Mouse (Mus musculus): ENCODE data around the gene Cnnm4.

Cnnm4 gene

DNA sequence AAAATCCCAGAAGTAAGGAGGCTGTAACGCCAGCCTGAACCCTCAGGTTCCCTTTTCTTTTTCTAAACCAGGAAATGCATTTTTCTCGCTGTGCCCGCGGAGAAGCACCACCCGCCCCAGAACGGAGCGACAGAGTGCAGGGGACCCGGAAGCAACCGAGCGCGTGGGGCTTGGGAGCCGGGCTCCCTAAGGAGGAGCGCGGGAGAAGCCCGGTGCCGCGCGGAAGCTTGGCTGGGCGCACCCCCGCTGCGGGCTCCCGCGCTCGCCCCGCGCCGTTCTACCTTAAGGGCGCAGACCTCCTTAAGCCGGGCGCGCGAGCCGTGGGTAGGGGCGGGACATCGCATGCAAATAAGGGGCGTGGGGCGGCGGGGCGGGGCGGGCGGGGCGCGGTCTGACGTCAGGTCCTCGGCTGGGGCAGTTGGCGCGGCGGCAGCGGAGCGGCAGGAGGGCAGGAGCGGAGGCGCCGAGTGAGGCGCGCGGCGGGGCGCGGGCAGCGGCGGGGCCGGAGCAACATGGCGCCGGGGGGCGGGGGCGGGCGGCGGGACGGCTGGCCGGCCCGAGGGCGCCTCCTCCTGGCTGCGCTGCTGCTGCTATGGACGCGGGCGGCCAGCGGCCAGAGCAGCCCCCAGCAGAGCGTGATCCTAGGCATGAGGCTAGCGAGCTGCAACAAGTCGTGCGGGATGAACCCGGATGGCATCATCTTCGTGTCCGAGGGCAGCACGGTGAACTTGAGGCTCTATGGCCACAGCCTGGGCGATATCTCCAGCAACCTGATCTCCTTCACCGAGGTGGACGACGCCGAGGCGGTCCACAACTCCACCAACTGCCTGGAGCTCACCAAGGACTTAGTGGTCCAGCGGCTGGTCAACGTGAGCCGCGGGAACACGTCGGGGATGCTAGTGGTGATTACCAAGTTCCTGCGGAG, at the start of gene Cnnm4:
Gene Cnnm4, plus strand, starts transcription at position 440 of the 925 bp plus-strand sequence.
- peak; percentile 56 to 81 for DNase-seq (ENCODE audit: low read depth in 1 of 2, low spot score in 2 of 2)

DNA sequence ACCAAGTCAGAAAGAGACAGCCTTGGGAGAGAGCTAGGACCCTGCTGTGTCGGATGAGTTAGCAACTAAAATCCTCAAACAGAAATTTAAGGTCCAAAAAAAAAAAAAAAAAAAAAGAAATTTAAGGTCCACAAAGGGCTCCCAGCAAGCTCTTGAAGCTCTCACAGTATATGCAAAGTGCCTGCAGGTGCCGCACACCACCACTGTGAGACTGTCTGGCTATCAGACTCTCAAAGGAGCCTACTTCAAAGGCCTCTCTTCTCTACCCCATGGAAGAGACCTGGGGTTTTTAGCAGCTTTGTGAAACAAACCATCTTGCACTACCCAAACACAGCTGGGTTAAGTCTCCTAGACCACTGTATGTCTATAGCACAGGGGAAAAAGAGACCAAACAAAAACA, 41.9 kb upstream of the Cnnm4 start:
- DNase-seq (ENCODE audit: low read depth in 1 of 2, low spot score in 2 of 2): no peak

DNA sequence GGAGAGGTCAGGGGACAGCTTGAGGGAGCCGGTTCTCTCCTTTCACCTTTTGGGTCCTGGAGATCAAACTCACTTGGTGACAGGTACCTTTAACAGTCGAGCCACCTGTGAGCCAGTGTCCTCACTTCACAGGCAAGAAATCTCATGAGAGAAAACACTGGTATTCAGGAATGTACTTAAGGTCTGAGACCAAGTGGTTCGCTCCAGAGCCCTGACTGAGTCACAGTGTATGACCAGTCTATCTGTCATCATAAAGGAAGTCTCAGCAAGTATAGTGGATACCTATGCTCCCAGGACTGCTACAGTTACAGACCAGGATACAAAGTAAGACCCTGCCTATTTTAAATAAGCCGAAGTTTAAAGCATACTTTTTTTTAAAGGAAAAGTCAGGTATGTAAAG, 38.4 kb upstream of the Cnnm4 start:
- DNase-seq (ENCODE audit: low read depth in 1 of 2, low spot score in 2 of 2): no peak

DNA sequence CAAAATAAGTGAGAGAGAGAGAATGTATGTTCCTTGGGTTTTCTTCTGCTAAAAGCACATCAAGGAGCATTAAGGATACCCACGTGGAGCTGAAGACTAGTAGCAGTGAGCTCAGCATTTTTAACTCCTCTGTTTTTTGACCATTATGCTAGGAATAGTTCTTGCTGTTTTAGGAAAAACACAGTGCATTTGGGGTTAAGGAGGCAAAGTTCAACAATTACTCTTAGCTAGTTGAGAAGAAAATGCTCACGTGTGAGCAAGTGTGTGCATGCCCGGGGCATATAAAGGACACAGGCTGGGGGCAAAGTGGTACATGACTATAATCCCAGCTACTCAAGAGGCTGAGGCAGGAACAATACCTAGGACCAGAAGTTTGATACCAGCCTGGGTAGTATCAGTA, 37.8 kb upstream of the Cnnm4 start:
- DNase-seq (ENCODE audit: low read depth in 1 of 2, low spot score in 2 of 2): no peak

DNA sequence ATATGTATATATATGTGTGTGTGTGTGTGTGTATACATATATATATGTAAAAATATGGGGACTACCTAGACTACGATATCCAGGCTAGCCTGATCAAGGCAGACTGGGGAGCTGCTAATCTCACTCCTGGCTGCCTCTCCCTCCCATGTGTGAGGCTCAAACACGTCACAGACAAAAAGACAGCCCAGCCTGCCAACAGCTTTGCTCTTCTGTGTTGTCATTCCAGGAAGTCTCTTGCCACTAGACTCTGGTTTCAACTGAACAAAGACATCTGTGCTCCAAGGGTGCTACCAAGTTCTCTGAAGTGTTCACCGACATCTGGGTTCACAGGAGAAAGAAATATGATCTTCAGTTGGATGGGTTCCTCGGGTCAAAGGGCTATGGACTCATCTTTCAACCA, 36.3 kb upstream of the Cnnm4 start:
- DNase-seq (ENCODE audit: low read depth in 1 of 2, low spot score in 2 of 2): no peak

DNA sequence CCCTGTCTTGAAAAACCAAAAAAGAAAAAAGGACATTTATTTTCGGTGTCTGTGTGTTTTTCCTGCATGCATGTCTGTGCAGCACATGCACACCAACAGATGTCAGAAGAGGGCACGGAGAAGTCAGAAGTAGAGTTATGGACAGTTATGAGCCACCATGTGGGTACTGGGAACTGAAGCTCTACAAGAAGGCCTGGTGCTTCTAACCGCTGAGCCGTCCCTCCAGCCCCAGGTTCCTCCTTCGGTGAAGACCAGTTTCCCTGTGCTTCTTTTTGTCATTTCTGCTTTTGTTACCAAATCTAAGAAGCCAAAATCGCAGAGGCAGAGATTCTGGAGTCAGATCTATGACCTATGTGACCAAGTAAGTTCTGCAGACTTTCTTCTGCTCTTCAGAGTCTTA, 34.9 kb upstream of the Cnnm4 start:
- no peak for DNase-seq (ENCODE audit: low read depth in 1 of 2, low spot score in 2 of 2)

DNA sequence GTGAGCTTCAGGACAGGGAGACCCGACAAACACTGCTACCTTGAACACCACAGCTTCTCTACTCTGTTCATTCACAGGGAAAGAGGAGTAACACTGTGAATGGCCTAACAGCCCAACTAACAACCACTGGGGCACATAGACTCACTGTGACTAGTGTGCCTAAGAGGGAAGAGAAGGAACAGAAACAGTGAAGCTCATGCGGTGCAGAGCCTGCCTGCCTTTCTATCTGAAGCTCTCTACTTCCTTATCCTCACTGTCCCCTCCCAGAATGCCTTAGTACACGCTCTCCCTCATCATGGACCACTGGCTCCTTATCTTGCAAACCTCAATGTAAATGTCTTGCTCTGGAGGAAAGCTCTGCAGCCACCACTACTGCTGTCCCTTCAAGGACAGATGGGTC, 34.2 kb upstream of the Cnnm4 start:
- DNase-seq (ENCODE audit: low read depth in 1 of 2, low spot score in 2 of 2): no peak

DNA sequence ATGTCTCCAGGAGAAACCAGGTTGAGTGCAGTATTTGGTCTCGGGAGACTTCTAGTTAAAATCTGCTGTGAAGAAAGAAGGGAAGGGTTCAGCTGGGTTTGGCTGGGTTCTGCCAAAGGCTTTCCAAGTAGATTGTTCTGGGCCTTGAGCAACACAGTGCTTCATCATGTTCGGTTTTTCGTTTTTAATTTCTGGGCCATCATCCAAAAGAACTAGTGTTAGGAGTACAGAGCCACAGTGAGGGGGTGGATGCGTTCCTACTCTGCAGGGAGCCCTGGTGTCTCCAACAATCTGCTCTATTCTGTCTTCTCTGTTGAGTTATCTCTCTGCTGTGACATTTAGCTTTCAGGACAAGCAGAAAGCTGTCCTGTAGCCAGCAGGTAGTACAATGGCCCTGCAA, 30.3 kb upstream of the Cnnm4 start:
- DNase-seq (ENCODE audit: low read depth in 1 of 2, low spot score in 2 of 2): no peak

DNA sequence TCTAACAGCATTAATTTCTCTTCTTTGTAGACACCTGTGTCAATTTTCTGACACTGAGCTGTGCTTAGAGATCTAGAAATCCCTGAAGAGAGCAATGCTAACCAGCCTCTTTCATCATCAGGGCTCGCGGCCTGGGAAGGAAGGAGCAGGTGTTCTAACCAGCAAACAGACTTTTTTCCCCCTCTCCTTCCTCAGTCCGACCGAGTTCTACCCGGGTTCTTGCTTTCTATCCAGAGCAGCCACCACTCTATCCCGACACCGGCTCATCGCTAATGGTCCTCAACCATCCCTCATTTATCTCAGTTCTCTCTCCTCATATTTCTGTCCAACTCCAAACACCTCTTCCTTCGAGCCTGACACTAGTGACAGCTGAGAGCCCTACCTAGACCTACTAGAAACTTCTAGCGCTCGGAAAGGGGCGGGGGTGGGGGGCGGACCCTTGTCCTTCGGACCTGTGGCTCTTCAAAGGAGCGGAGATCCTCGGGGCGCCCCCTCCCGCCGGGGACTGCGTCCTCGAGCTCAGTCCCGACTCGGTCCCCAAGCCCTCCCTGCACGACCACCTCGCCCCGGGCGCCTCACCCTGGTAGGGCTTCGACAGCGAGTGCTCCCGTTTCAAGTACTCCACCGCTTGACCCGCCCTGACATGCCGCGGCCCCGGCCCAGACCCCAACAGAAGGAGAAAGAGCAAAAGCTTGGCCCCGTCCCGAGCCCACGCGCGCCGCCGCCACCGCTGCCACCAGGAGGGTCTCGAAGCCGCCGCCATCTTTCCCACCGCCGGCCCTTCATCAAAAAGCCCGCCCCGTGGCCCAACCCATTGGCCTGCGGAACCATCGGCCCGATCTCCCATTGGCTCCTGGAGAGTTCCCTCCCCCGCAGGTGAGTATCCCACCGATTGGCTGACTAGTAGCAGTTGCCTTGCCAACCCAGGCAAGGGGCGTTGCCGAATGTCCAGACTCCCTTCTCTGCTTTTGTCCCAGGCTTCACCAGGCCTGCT, 26.7 kb upstream of the Cnnm4 start, which contains the start of gene Lman2l:
Gene Lman2l, minus strand, starts transcription at position 801 of the 994 bp plus-strand sequence.
- DNase-seq (ENCODE audit: low read depth in 1 of 2, low spot score in 2 of 2): peak; percentile 85 to 88

DNA sequence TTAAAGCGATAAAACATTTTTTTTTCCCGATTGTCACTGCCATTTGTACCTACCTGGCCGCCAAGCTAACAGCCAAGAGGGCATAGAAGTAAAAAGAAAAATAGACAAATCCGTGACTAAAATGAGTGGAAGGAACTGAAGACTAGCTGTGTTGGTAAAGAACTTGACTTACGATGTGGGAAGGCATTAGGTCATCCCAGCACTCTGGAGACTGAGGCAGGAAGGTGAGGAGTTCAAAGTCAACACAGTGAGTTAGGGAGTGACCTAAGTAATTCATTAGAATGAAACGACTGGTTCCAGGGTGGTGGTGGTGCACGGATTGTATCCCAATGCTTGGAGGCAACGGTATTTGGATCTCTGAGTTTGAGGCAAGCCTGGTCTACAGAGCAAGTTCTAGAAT, 25.9 kb upstream of the Cnnm4 start:
- DNase-seq (ENCODE audit: low read depth in 1 of 2, low spot score in 2 of 2): no peak

DNA sequence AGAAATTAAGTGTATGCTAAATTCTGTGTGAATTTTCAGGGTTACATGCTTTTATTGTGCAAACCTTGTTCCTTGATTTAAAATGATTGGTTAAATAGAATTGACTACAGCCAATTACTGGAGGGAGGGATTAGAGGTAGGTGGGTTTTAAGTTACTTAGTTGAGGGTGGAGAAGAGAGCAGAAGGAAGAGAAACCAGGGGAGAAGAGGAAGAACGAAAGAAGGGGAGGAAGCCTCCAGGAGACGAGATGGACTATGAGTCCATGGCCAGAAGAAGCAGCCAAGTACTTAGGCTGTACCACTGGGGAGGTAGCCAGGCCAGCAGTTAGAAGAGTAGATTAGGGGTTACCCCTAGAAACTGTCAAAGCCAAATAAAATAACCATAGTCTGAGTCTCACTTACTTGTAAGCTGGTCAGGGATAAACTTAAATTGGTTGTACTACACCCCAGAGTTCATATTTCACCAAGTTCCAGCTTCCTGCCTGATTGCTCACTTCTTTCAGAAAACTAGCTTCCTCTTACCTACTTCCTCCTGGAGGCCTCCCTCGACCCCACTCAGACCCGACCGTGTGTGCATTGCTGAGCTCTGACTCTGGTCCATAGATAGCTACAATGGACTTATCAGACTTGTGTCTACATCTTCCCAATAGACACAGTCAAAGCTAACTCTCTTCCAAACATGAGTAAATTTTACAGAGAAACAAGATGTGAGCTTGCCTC, 25.2 kb upstream of the Cnnm4 start:
- peak in 1 of 2 experiments; percentile 10 for DNase-seq (ENCODE audit: low read depth in 1 of 2, low spot score in 2 of 2)

DNA sequence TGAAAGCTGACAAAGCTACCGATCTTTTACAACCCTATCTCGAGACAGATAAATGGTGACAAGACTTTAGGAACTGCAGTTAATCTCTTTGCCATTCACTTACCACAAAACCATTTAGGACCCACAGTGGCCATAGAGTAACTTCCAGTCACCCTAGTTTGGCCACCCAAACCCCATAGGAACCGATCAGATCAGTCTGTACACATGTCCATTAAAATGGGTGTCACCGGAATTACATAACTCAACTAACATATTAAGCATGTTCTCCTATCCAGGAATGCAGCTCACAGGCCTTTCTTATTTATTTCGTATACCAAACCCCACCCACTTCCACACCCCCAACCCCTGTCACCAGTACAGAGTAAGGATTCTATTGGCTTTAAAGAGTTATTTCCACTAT, 24.6 kb upstream of the Cnnm4 start:
- no peak for DNase-seq (ENCODE audit: low read depth in 1 of 2, low spot score in 2 of 2)

DNA sequence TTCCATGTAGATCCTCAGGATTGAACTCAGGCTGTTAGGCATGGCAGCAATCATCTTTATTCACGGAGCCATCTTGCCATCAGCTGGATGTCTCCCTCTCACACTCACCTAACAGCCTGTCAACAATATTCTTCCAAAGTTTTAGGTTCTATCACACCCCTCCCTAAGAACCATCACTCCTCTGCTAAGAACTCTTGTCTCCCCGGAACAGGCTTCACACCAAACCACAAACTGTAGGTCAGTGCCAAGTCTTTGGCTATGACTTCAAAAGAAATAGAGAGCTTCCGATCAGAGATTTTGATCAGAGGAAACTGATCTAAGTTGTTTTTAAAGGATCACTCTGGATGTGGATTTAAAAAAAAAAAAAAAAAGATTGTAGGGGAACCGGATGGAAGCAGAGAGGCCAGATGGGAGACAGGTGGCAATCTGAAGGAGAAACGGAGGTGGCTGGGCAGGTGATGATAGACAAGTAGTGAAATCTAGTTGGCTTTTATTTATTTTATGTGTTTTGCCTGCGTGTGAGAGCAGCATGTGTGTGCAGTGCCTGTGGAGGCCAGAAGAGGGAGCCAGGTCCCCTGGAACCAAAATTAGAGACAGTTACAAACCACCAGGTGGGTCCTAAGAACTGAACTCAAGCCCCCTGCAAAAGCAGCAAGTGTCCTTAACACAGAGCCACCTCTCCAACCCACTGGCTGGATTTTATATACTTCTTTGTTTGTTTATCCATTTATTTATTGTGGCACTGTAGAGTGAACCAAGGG, 17.2 kb upstream of the Cnnm4 start:
- DNase-seq (ENCODE audit: low read depth in 1 of 2, low spot score in 2 of 2): no peak

DNA sequence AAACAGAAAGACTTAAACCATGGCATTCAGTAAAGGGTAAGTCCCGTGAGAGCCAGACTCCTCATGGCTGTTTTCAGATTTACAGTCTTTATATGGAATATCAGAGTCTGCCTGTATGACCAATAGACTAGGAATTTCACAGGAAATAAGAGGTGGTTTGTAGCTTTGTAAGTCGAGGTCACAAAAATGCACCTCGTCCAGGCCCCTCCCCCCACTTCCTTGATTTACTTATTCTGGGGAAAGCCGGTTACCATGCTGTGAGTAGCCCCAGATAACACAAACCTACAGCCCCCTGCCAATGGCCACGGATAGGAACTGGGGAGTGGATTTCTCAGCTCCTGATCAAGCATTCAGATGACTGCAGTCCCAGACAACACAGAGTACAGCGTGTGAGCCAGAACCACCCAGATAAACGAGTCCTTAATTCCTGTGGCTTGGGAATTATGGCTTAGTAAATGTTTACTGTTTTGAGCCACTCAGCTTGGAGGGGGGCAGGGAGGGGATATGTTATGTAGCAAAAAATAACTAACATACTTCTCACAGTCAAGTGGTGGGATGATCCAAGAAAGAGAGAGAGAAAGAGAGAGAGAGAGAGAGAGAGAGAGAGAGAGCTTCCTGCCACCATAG, 13.9 kb upstream of the Cnnm4 start:
- no peak for DNase-seq (ENCODE audit: low read depth in 1 of 2, low spot score in 2 of 2)

DNA sequence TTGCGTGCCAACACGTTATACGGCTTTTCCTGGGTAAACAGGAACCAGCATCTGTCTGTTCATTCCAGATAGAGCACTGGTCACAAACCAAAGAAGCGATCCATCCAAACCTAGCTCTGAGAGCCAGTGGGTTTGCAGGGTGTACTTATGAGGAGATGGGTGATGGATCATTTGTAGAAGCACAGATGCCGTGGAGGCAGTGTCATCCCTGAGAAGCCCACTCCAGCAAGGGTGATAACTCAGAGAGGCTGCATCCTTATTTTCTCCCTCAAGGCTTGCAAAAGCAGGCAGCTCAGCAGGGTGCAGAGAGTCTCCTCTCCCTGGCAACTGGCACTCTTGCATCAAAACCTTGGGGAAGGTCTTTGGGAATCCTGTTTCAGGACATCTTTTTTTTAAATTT, 13.3 kb upstream of the Cnnm4 start:
- DNase-seq (ENCODE audit: low read depth in 1 of 2, low spot score in 2 of 2): no peak

DNA sequence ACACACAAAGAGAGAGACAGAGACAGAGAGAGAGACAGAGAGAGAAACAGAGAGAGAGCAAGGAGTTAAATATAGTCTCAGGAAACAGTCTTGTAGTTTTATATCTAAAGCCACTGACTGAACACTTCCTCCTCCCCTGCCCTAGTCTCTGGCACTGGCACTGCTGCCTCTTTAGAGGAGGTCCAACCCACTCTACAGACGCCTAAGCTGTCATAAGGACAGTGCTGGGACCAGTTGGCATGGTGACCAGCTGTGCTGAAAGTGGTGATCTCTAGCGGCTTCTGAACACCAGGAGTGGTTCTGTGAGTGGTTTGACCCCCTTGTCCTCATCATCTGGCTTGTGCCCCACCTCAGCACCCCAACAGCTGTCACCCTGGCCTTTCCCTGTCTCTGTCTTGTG, 9.6 kb upstream of the Cnnm4 start:
- no peak for DNase-seq (ENCODE audit: low read depth in 1 of 2, low spot score in 2 of 2)

DNA sequence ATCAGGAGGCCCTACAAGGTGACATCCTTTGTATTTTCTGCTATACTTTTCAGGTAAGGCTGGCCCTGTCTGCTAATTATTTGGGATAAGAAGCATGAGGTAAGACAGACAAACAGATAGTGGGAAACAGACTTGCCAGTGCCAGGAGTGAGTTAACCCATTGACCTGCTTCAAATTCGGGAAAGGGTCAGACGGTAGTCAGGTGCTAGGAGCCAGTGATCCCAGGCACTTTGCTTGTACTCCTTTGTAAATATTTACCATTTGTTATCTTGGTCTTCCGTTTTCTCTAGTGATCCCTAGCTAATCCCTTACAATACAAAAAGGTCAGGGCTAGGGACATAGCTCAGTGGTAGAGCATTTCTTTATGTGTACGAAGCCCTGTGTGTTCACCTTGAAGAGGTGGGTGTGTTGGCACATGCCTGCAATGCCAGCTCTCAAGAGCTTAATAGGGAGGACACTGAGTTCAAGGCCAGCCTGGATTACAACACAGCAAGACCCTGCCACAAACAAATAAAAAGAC, 5.7 kb upstream of the Cnnm4 start:
- no peak for DNase-seq (ENCODE audit: low read depth in 1 of 2, low spot score in 2 of 2)

DNA sequence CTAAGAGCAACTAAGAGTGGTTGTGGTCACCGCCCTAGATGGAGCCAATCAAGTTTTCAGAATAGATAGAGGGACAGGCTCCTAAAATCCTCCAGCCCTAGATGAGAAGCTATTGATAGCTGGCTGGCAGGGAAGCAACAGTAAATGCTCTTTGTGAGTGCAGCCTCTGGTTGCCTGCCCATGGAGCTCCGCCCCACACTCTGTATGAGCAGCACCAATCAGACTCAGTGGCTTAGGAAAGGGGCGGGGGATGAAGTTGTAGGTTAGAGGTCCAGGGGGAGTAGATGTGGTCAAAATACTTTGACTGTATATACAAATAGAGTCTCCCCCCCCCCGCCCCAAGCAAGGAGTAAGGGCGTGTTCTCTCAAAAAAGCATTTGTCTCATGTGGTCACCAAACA, 4.0 kb upstream of the Cnnm4 start:
- no peak for DNase-seq (ENCODE audit: low read depth in 1 of 2, low spot score in 2 of 2)

DNA sequence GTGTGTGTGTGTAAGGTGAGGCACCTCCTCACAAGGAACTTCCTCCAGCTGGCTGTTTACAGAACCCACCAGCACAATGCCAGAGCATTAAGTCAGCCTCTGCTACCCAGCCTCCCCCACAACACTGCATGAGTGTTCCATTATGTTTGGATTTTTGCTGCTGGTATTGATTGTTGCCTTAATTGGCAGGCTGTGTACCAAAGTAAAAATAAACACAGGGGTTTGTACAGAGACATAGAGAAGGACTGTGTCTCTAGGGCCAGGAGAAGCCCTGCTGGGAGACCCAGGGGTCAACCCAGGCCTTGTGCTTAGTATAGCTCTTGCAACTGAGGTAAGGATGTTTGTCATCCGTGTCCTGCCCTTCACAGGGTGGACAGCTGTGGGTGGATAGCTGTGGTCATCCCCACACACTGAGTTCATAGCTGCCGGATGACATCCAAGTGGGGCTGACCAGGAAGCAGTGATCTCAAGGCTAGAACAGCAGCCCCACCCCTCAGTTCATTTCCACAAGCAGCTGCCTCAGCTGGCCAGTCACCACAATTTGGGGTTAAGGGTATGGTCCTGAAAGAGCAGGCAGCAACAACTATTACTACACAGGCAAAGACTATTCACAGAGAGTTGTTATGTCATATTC, 1.5 kb upstream of the Cnnm4 start:
- no peak for DNase-seq (ENCODE audit: low read depth in 1 of 2, low spot score in 2 of 2)

Data from monocyte, adult 2 months (primary cell).